Mouse (Mus musculus): Measurements from ENCODE around the gene Anapc10. TPM values are rescaled to one million over a fixed set of nuclear protein-coding genes. Genes with fewer than 3 reads are reported as not detected.
"Not testable (repeated sequence)": the region's sequence is repeated elsewhere in the genome, so short reads cannot be mapped to it uniquely, and the experiment has no call there.

Anapc10 gene
- polyA plus RNA-seq, 1 experiment from 2014 or later, result 47.4 TPM

DNA sequence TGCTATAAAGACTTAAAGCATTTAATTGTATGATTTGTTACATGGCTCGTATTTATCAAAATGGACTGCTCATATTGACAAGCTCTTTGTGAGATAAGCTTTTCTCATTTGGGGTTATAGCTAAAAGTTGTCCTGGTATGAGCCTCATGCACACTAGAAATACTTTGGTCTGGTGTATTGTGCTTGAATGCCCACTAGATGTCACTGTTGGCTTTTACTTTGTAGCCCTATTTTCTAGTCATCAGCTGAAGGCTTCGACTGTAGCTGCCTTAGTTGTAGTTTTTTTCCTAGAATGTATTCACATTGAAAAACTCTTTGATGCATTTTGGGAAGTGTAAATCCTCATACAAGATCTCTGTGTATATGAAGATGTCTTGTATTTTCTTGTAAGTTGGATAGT lies 22.7 kb downstream of the Anapc10 start:
- Histone ChIP-seq H3K27ac (no peak overlapping the region), H3K4me3 (replicated peaks; ENCODE audit: low read depth, low read length) (no peak overlapping the region), H3K9ac (ENCODE audit: low read depth, low read length) (no peak overlapping the region), H3K4me1 (replicated peaks; ENCODE audit: insufficient read depth, low read length) (no peaks in the 10 kb centered on the region), H3K36me3 (ENCODE audit: insufficient read depth, low read length) (peaks cover 7% of the 10 kb centered on the region; the same call in 1 of the 2 replicates), H3K9me3 (replicated peaks; ENCODE audit: low read length) (no peaks in the 10 kb centered on the region), H3K27me3 (ENCODE audit: insufficient read depth, low read length) (no peaks in the 10 kb centered on the region), H3K4me2 (ENCODE audit: low read length) (no peak overlapping the region)
- 21% methylated on average over 2 of the region's 2 CpGs for WGBS
- peak; percentile 89 for DNase-seq (ENCODE audit: low spot score)
- peak; percentile 85 for TF ChIP-seq CTCF (IDR thresholded peaks at IDR 0.05; ENCODE audit: low read depth)
- ATAC-seq (replicated peaks; ENCODE audit: low FRiP score, low read depth), result 0 out of 2 replicates have a peak, but pooled peaks have one; percentile 43

DNA sequence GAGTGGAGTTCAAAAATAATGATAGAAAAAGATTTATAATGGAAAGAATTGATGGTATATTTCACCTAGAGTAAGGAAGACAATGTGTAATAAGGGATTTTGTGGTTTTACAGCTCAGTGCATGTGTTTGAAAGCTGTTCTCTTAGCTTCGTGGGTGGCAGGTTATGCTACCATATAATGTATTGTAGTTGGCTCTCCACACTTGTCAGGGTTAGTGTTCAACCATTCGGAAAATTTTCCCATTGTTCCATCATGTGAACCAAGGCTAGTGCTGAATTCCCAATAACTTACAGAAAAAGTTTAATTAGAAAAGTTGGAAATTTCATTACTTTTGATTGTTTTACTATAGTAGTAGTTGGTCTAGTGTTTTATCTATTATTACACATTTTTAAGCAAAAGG lies 36.6 kb downstream of the Anapc10 start:
- TF ChIP-seq CTCF (IDR thresholded peaks at IDR 0.05; ENCODE audit: low read depth), result no peak
- Histone ChIP-seq H3K4me2 (ENCODE audit: low read length) (no peak overlapping the region), H3K27ac (no peak overlapping the region), H3K27me3 (ENCODE audit: insufficient read depth, low read length) (no peaks in the 10 kb centered on the region), H3K4me3 (replicated peaks; ENCODE audit: low read depth, low read length) (no peak overlapping the region), H3K4me1 (replicated peaks; ENCODE audit: insufficient read depth, low read length) (no peaks in the 10 kb centered on the region), H3K36me3 (ENCODE audit: insufficient read depth, low read length) (no peaks in the 10 kb centered on the region), H3K9me3 (replicated peaks; ENCODE audit: low read length) (no peaks in the 10 kb centered on the region), H3K9ac (ENCODE audit: low read depth, low read length) (no peak overlapping the region)
- WGBS, result 58% methylated on average over 2 of the region's 2 CpGs
- ATAC-seq (replicated peaks; ENCODE audit: low FRiP score, low read depth), result no peak
- DNase-seq (ENCODE audit: low spot score), result no peak

DNA sequence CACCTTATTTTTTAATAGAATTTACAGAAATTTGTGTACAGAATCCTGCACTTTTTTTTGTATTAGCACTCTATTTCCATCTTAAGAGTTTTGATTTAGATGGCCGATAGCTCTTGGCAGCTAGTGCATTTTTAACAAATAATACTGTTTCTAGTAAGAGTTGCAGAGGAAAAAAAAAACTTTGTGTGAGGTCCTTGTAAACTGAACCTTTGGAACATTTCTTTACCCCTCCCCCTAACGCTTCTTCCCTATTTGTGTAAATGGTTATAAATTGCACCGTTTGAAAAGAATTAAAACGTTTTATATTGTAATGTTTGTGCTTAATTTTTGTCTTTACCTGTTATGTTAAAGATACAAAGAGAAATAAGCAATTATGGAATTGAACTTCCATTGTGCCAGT lies 37.0 kb downstream of the Anapc10 start:
- no peak overlapping the region for H3K4me3 ChIP-seq (replicated peaks; ENCODE audit: low read depth, low read length)
- 63% methylated on average over 4 of the region's 4 CpGs for WGBS
- TF ChIP-seq CTCF (IDR thresholded peaks at IDR 0.05; ENCODE audit: low read depth), result no peak

DNA sequence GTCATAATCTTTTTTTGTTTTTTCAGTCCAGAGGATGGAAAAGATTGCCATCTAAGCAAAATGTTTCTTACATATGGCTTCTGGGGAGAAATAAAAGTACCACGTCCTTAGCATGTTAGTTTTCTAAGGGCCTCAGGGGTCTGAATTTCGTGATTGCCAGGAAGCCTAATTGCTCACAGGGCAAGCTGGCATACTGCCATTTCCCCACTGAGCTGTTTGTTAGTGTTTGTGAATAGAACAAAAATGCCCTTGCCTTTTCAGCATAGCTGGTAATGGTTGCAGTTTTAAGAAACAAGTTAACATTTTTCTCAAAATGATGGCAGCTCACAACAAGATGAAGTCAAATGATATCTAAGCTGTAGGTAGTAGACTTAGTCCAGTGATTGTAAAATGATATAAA lies 38.7 kb downstream of the Anapc10 start:
- 61% methylated on average over 2 of the region's 2 CpGs for WGBS
- no peak for TF ChIP-seq CTCF (IDR thresholded peaks at IDR 0.05; ENCODE audit: low read depth)

More for the DNA sequence above, 37.0 kb downstream of the Anapc10 start:
- Histone ChIP-seq H3K9me3 (replicated peaks; ENCODE audit: low read length) (no peaks in the 10 kb centered on the region), H3K36me3 (ENCODE audit: insufficient read depth, low read length) (no peaks in the 10 kb centered on the region), H3K27ac (no peak overlapping the region), H3K9ac (ENCODE audit: low read depth, low read length) (no peak overlapping the region), H3K27me3 (ENCODE audit: insufficient read depth, low read length) (no peaks in the 10 kb centered on the region), H3K4me1 (replicated peaks; ENCODE audit: insufficient read depth, low read length) (no peaks in the 10 kb centered on the region), H3K4me2 (ENCODE audit: low read length) (no peak overlapping the region)
- ATAC-seq (replicated peaks; ENCODE audit: low FRiP score, low read depth) (no peak), DNase-seq (ENCODE audit: low spot score) (no peak)

DNA sequence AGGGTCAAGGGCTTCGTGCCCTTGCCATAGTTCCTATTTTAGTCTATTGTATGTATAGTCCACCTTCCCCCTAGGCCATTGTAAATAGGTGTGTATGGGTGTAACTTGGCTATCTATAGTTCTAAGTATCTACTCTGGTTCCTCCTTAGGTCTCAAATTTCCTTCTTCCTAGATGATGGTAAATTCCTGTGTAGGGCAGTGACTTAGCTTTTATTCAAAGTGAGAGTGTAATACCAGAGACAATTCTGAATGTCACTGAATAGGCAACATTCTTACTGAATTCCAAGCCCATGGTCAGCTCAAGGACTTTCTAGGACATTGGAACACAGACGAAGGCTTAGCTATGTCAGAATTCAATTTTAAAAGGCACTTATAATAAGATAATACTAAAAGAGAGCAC lies 83.3 kb downstream of the Anapc10 start:
- H3K27me3 ChIP-seq (ENCODE audit: insufficient read depth, low read length); H3K4me1 ChIP-seq (replicated peaks; ENCODE audit: insufficient read depth, low read length); H3K4me3 ChIP-seq (replicated peaks; ENCODE audit: low read depth, low read length); H3K9me3 ChIP-seq (replicated peaks; ENCODE audit: low read length); H3K27ac ChIP-seq; H3K9ac ChIP-seq (ENCODE audit: low read depth, low read length); ATAC-seq (replicated peaks; ENCODE audit: low FRiP score, low read depth); H3K4me2 ChIP-seq (ENCODE audit: low read length); H3K36me3 ChIP-seq (ENCODE audit: insufficient read depth, low read length); DNase-seq (ENCODE audit: low spot score): not testable (repeated sequence)
- 87% methylated on average over 2 of the region's 2 CpGs for WGBS

More for the DNA sequence above, 38.7 kb downstream of the Anapc10 start:
- no peak overlapping the region for H3K4me3 ChIP-seq (replicated peaks; ENCODE audit: low read depth, low read length)
- ATAC-seq (replicated peaks; ENCODE audit: low FRiP score, low read depth), result no peak
- no peaks in the 10 kb centered on the region for H3K36me3 ChIP-seq (ENCODE audit: insufficient read depth, low read length)
- H3K9ac ChIP-seq (ENCODE audit: low read depth, low read length), result no peak overlapping the region
- H3K4me1 ChIP-seq (replicated peaks; ENCODE audit: insufficient read depth, low read length), result no peaks in the 10 kb centered on the region
- no peaks in the 10 kb centered on the region for H3K9me3 ChIP-seq (replicated peaks; ENCODE audit: low read length)
- H3K27me3 ChIP-seq (ENCODE audit: insufficient read depth, low read length), result no peaks in the 10 kb centered on the region
- no peak for DNase-seq (ENCODE audit: low spot score)
- no peak overlapping the region for H3K27ac ChIP-seq
- no peak overlapping the region for H3K4me2 ChIP-seq (ENCODE audit: low read length)

DNA sequence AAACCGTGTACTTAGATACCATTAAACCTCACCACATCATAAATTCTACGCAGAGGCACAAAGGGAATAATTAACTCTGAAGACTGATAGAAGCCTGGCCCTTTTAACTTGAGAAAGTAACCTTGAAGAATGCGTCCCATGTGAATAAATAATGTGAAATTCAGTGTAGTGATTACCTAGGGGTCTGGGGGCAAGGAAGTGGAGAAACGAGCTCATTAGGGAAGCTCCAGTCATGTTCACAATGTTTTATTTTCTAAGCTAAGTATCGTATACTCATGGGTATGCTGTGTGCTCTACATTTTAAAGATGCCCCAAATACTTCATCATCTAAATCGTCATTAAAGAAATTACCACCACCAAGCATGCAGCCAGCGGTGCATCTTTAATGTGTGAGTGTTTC lies 85.1 kb downstream of the Anapc10 start:
- DNase-seq (ENCODE audit: low spot score) (no peak), ATAC-seq (replicated peaks; ENCODE audit: low FRiP score, low read depth) (no peak)
- no peak overlapping the region for H3K9ac ChIP-seq (ENCODE audit: low read depth, low read length)
- no peaks in the 10 kb centered on the region for H3K4me1 ChIP-seq (replicated peaks; ENCODE audit: insufficient read depth, low read length)
- 53% methylated on average over 7 of the region's 7 CpGs for WGBS
- TF ChIP-seq CTCF (IDR thresholded peaks at IDR 0.05; ENCODE audit: low read depth), result no peak
- H3K36me3 ChIP-seq (ENCODE audit: insufficient read depth, low read length), result no peaks in the 10 kb centered on the region
- H3K27ac ChIP-seq, result no peak overlapping the region
- no peaks in the 10 kb centered on the region for H3K27me3 ChIP-seq (ENCODE audit: insufficient read depth, low read length)
- H3K4me3 ChIP-seq (replicated peaks; ENCODE audit: low read depth, low read length), result no peak overlapping the region
- H3K4me2 ChIP-seq (ENCODE audit: low read length), result no peak overlapping the region
- no peaks in the 10 kb centered on the region for H3K9me3 ChIP-seq (replicated peaks; ENCODE audit: low read length)

DNA sequence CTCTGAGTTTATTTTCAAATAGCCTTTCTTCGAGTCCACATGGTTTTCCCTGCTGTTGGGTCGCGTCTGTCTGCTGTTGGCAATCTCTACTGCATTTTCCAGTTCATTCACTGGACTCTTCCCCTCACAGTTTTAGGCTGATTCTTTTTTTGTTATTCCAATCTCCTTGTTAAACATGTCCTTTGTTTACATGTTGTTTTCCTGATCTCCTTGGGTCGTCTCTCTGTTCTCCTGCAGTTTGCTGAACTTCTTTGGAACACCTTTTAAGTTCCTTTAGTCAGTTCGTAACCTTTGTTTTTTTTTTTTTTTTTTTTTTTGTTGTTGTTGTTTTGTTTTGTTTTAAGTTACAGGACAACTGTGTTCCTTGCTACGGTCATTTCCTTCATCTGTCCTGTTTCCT lies 92.9 kb downstream of the Anapc10 start:
- no peak for TF ChIP-seq CTCF (IDR thresholded peaks at IDR 0.05; ENCODE audit: low read depth)
- no peak for ATAC-seq (replicated peaks; ENCODE audit: low FRiP score, low read depth)
- Histone ChIP-seq H3K4me1 (replicated peaks; ENCODE audit: insufficient read depth, low read length) (no peaks in the 10 kb centered on the region), H3K27ac (no peak overlapping the region), H3K9ac (ENCODE audit: low read depth, low read length) (no peak overlapping the region), H3K27me3 (ENCODE audit: insufficient read depth, low read length) (no peaks in the 10 kb centered on the region), H3K4me3 (replicated peaks; ENCODE audit: low read depth, low read length) (no peak overlapping the region), H3K9me3 (replicated peaks; ENCODE audit: low read length) (no peaks in the 10 kb centered on the region), H3K4me2 (ENCODE audit: low read length) (no peak overlapping the region), H3K36me3 (ENCODE audit: insufficient read depth, low read length) (no peaks in the 10 kb centered on the region)
- WGBS, result 85% methylated on average over 6 of the region's 6 CpGs
- DNase-seq (ENCODE audit: low spot score), result no peak

Measured in kidney, postnatal 0 days (tissue).